Mouse (Mus musculus) WW6 (cell line): ENCODE data around the gene Dnah7b.
A peak's percentile ranks its signal among the peaks of the same experiment; 100 is the strongest.
"Not testable (repeated sequence)": the region's sequence is repeated elsewhere in the genome, so short reads cannot be mapped to it uniquely, and the experiment has no call there.

ENCODE experiments used
- DNase-seq: peaks from one replicate; pipeline ENCODE4 v3.0.0-alpha.2; 2013; ENCODE audit warnings: low read depth, low spot score

Dnah7b gene

GRCm38 (mm10) chr1:46066015-46066414 is at the start of gene Dnah7b:
Dnah7b (plus strand) TSS chr1:46066315.
- DNase-seq, result no peak

GRCm38 (mm10) chr1:46018382-46018977 is 47.6 kb upstream of the Dnah7b start:
- no peak for DNase-seq

DNA sequence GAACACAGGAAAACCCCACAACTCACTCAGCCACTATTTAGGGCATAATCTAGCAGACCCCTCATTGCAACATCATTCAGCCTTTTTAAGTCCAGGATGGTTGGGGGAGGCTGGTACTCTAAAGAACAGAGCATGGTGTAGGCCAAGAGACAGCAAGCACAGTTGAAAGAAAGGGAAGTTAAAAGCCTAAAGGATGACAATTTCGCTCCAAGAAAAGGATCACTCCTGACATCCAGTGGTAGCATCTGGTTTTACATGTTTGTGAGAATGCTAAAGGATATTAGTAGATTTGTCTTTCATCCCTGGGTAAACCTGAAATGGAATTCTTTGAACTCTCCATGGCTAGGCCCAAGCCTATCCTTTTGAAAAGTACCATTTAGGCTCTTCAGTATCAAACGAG is 43.9 kb upstream of the Dnah7b start:
- no peak for DNase-seq

DNA sequence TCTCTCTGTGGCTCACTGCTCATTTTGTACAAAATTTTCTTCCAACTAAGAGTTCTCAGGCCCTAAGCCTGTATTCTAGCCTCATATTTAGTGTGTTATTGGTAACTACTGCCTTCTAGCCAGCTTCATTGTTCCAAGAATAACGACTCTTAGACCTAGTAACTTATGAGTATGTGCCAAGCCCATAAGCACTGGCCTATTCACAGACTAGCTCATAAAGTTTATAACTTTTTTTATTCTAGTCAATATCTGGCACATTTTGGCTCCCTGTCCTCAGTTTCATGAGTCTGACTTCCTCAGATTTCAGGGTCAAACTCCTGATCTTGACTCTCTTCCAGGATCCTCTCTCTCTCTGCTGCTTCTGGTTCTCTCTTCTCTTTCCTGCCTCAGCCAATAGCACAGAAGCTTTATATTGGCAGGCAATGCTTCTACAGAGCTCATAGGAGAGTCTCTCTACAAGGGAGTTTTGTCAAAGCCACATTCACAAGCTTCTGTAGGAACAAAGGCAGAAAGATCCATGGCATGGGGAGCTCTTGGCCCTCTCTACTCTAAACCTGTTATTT is 34.0 kb upstream of the Dnah7b start:
- DNase-seq, result no peak

DNA sequence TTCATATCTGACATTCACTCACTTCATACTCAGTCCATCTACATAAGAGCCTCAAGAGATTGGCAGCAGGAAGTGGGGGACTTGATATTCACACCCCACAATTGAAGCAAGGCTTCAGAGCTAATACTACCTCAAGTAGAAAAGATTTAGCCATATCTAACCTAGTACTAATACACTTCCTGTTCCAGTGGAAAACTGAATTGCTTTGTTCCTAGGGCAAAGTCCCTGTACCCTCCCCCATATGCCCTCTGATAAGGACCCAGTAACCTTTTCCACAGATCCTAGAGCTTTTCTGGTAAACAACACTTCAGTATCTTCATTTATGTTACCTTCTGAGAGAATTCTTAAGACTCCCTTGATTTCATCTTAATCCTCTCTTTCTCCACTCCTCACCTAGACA is 17.9 kb upstream of the Dnah7b start:
- DNase-seq, result no peak

DNA sequence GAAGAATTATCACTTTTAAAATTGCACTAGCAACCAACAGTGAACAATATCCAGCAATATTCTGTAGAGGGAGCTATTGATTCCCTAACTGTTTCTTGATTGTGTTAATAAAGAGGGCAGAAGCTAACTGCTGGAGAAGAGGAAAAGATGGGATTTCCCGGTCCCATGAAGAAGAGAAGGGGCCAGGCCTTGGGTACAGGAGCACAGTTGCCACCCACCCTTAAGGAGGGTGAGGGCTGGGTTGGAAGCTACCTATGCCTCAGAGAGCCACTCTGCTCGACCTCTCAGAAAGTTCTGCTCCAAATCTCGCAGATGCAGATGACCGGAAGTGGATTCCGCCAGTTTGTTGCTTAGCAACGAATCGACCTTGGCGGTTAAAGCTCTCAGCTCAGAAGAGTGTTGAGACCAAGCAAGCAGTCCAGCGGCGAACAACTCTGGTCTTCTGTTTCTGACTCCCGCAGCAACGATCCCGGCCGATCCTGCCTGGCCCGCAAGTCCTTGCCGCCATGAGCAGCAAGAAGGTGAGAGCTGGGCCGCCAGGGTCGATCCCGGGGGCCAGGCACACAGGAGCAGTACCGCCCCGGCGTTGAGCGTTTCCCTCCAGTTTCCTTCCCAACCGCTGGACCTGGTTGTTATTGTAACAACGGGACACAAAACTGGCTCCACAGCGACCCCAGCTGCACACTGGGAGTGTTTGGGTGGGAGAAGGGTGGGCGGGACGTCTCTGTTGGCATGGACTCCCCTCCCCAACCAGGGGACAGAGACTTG is 553 bp downstream of the Dnah7b start:
- DNase-seq, result peak; percentile 38

- not testable (repeated sequence) for DNase-seq
Observed at GRCm38 (mm10) chr1:46068787-46069186, 2.7 kb downstream of the Dnah7b start.

- DNase-seq, result no peak
Observed at GRCm38 (mm10) chr1:46077891-46078290, 11.8 kb downstream of the Dnah7b start.

GRCm38 (mm10) chr1:46100484-46100883 is 34.4 kb downstream of the Dnah7b start:
- DNase-seq, result no peak

GRCm38 (mm10) chr1:46112606-46113005 is 46.5 kb downstream of the Dnah7b start:
- not testable (repeated sequence) for DNase-seq

- not testable (repeated sequence) for DNase-seq
Observed at GRCm38 (mm10) chr1:46117179-46117578, 51.1 kb downstream of the Dnah7b start.

DNA sequence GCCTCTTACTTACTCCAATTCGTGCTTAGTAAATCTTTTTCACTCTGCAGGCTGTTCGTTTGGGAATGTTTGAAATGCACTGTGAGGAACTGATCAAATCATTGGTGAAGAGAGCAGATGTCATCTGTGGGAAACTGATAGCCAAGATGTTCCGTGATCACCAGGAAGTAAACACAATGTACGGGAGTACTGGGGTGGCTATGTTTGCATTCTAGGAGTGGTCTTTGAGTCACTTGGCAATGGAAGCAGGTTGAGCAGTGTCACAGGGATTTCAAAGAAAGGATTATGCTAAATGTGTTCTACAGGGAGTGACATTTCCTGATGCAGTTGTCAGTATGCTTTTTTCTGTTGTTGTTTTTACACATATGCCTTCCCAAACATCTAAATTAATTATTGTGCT is 61.9 kb downstream of the Dnah7b start:
- DNase-seq, result no peak

GRCm38 (mm10) chr1:46196835-46197234 is 130.7 kb downstream of the Dnah7b start:
- not testable (repeated sequence) for DNase-seq

DNA sequence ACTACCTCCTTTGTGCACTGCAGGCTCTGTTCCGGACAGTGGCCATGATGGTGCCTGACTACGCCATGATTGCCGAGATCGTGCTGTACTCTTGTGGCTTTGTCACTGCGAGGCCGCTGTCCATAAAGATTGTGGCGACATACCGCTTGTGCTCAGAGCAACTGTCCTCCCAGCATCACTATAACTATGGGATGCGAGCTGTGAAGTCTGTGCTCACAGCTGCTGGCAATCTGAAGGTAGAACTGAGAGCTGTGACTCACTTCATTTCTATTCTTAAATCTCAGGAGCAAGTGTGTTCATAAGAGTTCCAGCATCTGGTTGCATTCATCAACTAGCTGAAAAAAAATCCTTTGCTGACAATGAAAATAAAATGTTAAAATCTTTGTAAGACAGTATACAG is 135.1 kb downstream of the Dnah7b start:
- not testable (repeated sequence) for DNase-seq

DNA sequence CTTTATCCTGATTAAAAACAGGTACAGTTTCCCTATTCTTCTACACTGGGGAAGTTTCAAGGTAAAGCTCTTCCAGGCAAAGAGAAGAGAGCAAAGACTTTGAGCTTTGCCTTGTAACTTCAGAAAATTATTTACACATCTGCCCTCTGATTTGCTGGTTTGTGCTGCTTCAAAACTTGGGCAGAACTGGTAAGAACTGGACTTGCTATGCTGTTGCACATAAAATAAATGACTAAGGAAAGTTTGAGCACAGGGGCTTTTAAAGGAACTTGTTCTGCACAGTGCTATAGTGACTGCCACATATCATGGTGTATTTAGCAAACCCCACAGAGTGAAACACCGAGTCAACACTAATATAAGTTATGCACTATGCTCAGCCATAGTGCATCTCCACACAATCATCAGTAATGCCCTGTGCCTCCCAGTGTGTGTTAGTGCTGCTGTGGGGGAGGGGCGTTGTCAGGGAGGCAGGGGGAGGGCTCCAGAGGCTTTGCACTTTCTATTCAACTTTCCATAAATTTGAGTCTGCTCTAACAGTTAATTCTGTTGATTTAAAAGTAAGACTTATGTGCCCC is 144.0 kb downstream of the Dnah7b start:
- not testable (repeated sequence) for DNase-seq

- not testable (repeated sequence) for DNase-seq
Observed at GRCm38 (mm10) chr1:46222704-46223103, 156.6 kb downstream of the Dnah7b start.

DNA sequence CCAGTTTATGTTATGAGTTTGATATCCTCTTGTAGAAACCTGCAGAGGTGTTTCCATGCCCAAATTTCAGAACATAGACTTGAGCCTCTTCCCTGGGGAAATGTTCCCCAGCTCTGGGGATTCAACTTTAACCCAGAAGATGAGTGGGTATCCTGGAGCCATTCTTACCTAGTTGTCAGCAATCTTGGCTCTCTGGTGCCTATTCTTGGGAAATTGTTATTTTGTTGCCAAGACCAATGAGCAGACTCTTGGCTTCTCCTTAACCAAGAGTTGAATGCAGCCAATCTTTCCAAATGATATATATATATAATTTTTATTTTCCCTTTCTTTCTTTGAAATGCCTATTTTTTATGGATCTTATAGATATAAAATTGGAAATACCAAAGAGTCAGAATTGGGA is 160.0 kb downstream of the Dnah7b start:
- not testable (repeated sequence) for DNase-seq

DNA sequence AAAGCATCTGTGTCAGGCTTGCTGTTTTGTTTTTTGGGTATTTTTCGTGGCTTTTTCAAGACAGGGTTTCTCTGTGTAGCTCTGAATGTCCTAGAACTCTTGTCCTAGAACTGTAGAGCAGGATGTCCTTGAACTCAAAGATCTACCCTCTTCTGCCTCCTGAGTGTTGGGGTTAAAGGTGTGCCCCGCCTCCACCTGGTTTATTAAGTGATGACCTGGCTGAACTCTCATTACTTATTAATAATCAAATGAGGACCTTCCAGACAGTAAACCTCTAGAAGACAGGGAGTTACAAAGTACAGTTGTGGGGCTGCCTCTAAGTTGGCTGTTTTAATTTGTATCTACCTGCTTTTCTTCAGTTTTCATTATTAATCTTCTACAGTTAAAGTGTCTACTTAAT is 202.7 kb downstream of the Dnah7b start:
- DNase-seq, result not testable (repeated sequence)

GRCm38 (mm10) chr1:46271927-46272326 is 205.8 kb downstream of the Dnah7b start:
- no peak for DNase-seq

DNA sequence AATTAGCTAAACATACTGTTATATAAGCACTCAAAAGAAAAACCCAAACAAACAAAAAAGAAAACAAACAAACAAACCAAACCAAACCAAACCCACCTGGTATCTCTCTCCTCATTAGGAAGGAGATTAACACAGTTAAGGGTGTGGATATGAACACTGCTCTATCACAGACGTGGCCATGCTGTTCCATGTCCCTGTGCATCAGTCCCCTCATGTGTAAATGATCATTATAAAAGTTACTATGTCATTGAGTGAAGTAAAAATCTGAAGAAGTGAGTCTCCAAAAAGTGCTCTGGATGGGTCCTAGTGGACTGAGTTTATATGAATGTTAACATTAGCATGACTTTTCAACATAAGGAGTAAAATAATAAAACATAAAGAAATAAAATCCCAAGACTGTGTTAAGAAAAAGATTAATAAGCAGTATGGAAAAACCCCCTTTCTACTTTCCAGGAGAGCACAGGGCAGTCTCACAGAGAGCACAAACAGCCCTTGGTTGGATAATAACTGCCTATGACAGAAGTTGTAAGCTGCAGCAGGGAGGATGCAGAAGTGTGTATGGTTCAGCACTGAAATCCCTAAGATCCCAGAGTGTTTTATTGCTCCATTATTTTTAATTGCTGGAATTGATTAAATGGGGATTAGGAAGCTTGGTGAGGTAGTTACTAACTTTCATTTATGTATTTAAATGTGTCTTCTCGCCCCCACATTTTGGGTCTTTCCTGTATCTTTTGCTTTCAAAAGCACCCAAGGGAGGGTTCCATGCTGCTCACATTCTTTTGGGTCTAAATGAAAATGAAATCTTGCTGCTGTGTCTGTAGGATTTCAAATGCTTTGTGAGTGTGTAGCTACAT is 212.2 kb downstream of the Dnah7b start:
- DNase-seq, result not testable (repeated sequence)

GRCm38 (mm10) chr1:46278911-46279565 is 212.9 kb downstream of the Dnah7b start:
- DNase-seq, result not testable (repeated sequence)
